In genomic region chr1:171195887-171196397, GRCm38 (mm10) we compare ENCODE assay signal across 8 mouse cellular contexts. TPM values are rescaled to one million over a fixed set of nuclear protein-coding genes. Genes with fewer than 3 reads are reported as not detected.
DNase-seq lines count a peak whose midpoint lies in the region; ATAC-seq and TF ChIP-seq lines count a peak whose summit lies in the region.

Gene Pcp4l1, minus strand, starts transcription at chr1:171196268.

- H3K27me3 ChIP-seq in intestine, postnatal 0 days (replicated peaks; ENCODE audit: control insufficient read depth, insufficient read depth, low read length) = peaks cover 27% of the 10 kb centered on the region
- peaks cover 56% of the 10 kb centered on the region for H3K27me3 ChIP-seq in megakaryocyte, embryonic 14.5 days (replicated peaks)

- 1% methylated on average over 31 of the region's 33 CpGs for WGBS in intestine, postnatal 0 days

- intact Hi-C loops in left cerebral cortex, postnatal 25 days (cut with DNase I) = no loop called here

- H3K9me3 ChIP-seq in intestine, postnatal 0 days (ENCODE audit: control insufficient read depth) = no peaks in the 10 kb centered on the region
- peaks cover 9% of the 10 kb centered on the region for H3K9me3 ChIP-seq in megakaryocyte, embryonic 14.5 days

- no peak for TF ChIP-seq CTCF in intestine, postnatal 0 days (IDR thresholded peaks at IDR 0.05; ENCODE audit: low read depth)

- H3K4me3 ChIP-seq in intestine, postnatal 0 days (ENCODE audit: low read depth, low read length) = peak within 1 kb of the TSS; percentile 53
- H3K4me3 ChIP-seq in megakaryocyte, embryonic 14.5 days (replicated peaks) = peak within 1 kb of the TSS; percentile 94

- no peaks in the 10 kb centered on the region for H3K36me3 ChIP-seq in intestine, postnatal 0 days (ENCODE audit: control insufficient read depth, insufficient read depth)
- peaks cover 9% of the 10 kb centered on the region for H3K36me3 ChIP-seq in megakaryocyte, embryonic 14.5 days (replicated peaks; ENCODE audit: low read length)

- peak; percentile 95 for ATAC-seq in granulocyte monocyte progenitor cell, adult 5-6 weeks (replicated peaks; ENCODE audit: poor library complexity, severe bottlenecking)
- peak; percentile 14; the same call in 1 of the 2 replicates for ATAC-seq in intestine, postnatal 0 days

- no peak within 1 kb of the TSS for H3K27ac ChIP-seq in intestine, postnatal 0 days (ENCODE audit: low read depth, low read length)

- peak within 1 kb of the TSS; percentile 50; the same call in 1 of the 2 replicates for H3K9ac ChIP-seq in intestine, postnatal 0 days (ENCODE audit: low read depth, low read length)

- H3K4me2 ChIP-seq in intestine, postnatal 0 days (replicated peaks; ENCODE audit: low read depth) = peak within 1 kb of the TSS; percentile 77

- no peaks in the 10 kb centered on the region; the same call in 1 of the 2 replicates for H3K4me1 ChIP-seq in intestine, postnatal 0 days (replicated peaks; ENCODE audit: control insufficient read depth, insufficient read depth, low read length)
- peaks cover 31% of the 10 kb centered on the region for H3K4me1 ChIP-seq in megakaryocyte, embryonic 14.5 days

- peak; percentile 68 for DNase-seq in adrenal gland, postnatal 25 days
- DNase-seq in embryo, embryonic 10.5 days (ENCODE audit: low spot score) = peak; percentile 80
- DNase-seq in left cerebral cortex, postnatal 25 days (ENCODE audit: low spot score in 2 of 2) = peak; percentile 47 to 77
- DNase-seq in right cerebral cortex, postnatal 36 days (ENCODE audit: low spot score in 2 of 2) = peak; percentile 29 to 55
- no peak for DNase-seq in thymus, postnatal 25 days

RNA-seq across cellular contexts. Expression of gene Pcp4l1, which starts in this region (rescaled TPM):
- 36.1 and 37.7 TPM in 2 replicates for total RNA-seq in adrenal gland, postnatal 25 days (2021)
- total RNA-seq in granulocyte monocyte progenitor cell, adult 5-6 weeks (2014; fragmentation: Nextera tagmentation) = 11.7 and 11.8 TPM in 2 replicates
- 13.7 TPM in 2 replicates for total RNA-seq in granulocyte monocyte progenitor cell, adult 5-6 weeks (2017)
- polyA plus RNA-seq in intestine, postnatal 0 days (2015; fragmentation: Nextera tagmentation; extraction: Ambion mirVana) = 29.1 and 29.9 TPM in 2 replicates
- 100 to 1,000 TPM in 1 of 2 experiments, 10 to 100 TPM in 1; 70.0 to 130 TPM for total RNA-seq in left cerebral cortex, postnatal 25 days (2021)
- 28.3 and 28.5 TPM in 2 replicates for polyA plus RNA-seq in megakaryocyte, embryonic 14.5 days (2012; ENCODE audit: insufficient read depth, low replicate concordance)
